8 mouse cellular contexts compared by ENCODE assay signal in genomic region chr9:43745051-43745792, GRCm38 (mm10). TPM values are rescaled to one million over a fixed set of nuclear protein-coding genes. Genes with fewer than 3 reads are reported as not detected.
DNase-seq lines count a peak whose midpoint lies in the region; ATAC-seq and TF ChIP-seq lines count a peak whose summit lies in the region.

No protein-coding gene starts in this region.

- dilution Hi-C loops in CH12.LX (cut with MboI; ENCODE audit: extremely low pct_ligation_motif_present, extremely low pct_unique_long_range_greater_than_20kb, low sequenced_read_pairs), result no loop called here

- peak; percentile 60 to 81 for DNase-seq in adrenal gland, adult (ENCODE audit: inconsistent age in 2 of 2, low spot score in 1 of 2)
- no peak for DNase-seq in adrenal gland, postnatal 4 days (ENCODE audit: low spot score in 2 of 2)
- peak; percentile 33 for DNase-seq in CH12.LX (ENCODE audit: extremely low read depth)
- peak; percentile 84 for DNase-seq in embryo, embryonic 10.5 days (ENCODE audit: low spot score)
- peak; percentile 81 for DNase-seq in hindbrain, embryonic 10.5 days (ENCODE audit: low spot score)
- DNase-seq in midbrain, postnatal 0 days (ENCODE audit: low spot score), result peak; percentile 57

- H3K4me2 ChIP-seq in CH12.LX (ENCODE audit: insufficient read depth, low read depth, poor library complexity, severe bottlenecking), result peak overlapping the region; percentile 83
- H3K4me2 ChIP-seq in limb, embryonic 15.5 days, result peak overlapping the region; percentile 93
- H3K4me2 ChIP-seq in midbrain, postnatal 0 days (ENCODE audit: low read depth, low read length, poor library complexity, severe bottlenecking), result peak overlapping the region; percentile 91

- no peak for TF ChIP-seq EP300 in CH12.LX (IDR thresholded peaks at IDR 0.05; ENCODE audit: low read length)

- no peaks in the 10 kb centered on the region for H3K9me3 ChIP-seq in CH12.LX (replicated peaks; ENCODE audit: low read length)
- H3K9me3 ChIP-seq in hindbrain, embryonic 10.5 days, result no peaks in the 10 kb centered on the region
- no peaks in the 10 kb centered on the region for H3K9me3 ChIP-seq in limb, embryonic 15.5 days
- no peaks in the 10 kb centered on the region for H3K9me3 ChIP-seq in midbrain, postnatal 0 days (ENCODE audit: low read length)

- no peak for TF ChIP-seq POLR2A in CH12.LX (IDR thresholded peaks at IDR 0.05; ENCODE audit: low read depth, low read length)

- no peak overlapping the region for H3K27ac ChIP-seq in CH12.LX (ENCODE audit: insufficient read depth, low read depth)
- peak overlapping the region; percentile 97 for H3K27ac ChIP-seq in hindbrain, embryonic 10.5 days
- no peak overlapping the region; the same call in 1 of the 2 replicates for H3K27ac ChIP-seq in limb, embryonic 15.5 days
- 0 out of 2 replicates have a peak overlapping the region, but pooled peaks have one; percentile 92 for H3K27ac ChIP-seq in midbrain, postnatal 0 days (ENCODE audit: low read depth, low read length)

- in situ Hi-C loops in CH12.LX (cut with MboI; ENCODE audit: low pct_ligation_motif_present, low pct_unique_long_range_greater_than_20kb, low sequenced_read_pairs), result loop anchor here (25.0 kb wide), 1 partner anchor 408 kb away; no protein-coding TSS in a partner anchor

- ATAC-seq in limb, embryonic 15.5 days (ENCODE audit: insufficient number of reproducible peaks, low FRiP score, low TSS enrichment, low read depth), result no peak
- ATAC-seq in midbrain, postnatal 0 days (ENCODE audit: low FRiP score), result no peak
- no peak for ATAC-seq in granulocyte monocyte progenitor cell, adult 5-6 weeks (replicated peaks; ENCODE audit: poor library complexity, severe bottlenecking)

- H3K36me3 ChIP-seq in CH12.LX (replicated peaks in 1 of 2; ENCODE audit: control insufficient read depth in 1 of 2, insufficient read depth in 1 of 2, low read length in 1 of 2), result peaks cover 0 to 4% of the 10 kb centered on the region in 2 experiments
- peaks cover 4% of the 10 kb centered on the region; the same call in 1 of the 2 replicates for H3K36me3 ChIP-seq in hindbrain, embryonic 10.5 days
- H3K36me3 ChIP-seq in limb, embryonic 15.5 days, result no peaks in the 10 kb centered on the region
- no peaks in the 10 kb centered on the region for H3K36me3 ChIP-seq in midbrain, postnatal 0 days (ENCODE audit: insufficient read depth, low read length)

- peaks cover 4 to 20% of the 10 kb centered on the region in 2 experiments; a peak in 3 of 4 replicates for H3K4me1 ChIP-seq in CH12.LX (ENCODE audit: control insufficient read depth in 1 of 2, insufficient read depth in 2 of 2)
- H3K4me1 ChIP-seq in hindbrain, embryonic 10.5 days (replicated peaks), result peaks cover 83% of the 10 kb centered on the region
- H3K4me1 ChIP-seq in limb, embryonic 15.5 days, result peaks cover 42% of the 10 kb centered on the region
- H3K4me1 ChIP-seq in midbrain, postnatal 0 days (ENCODE audit: insufficient read depth, low read length), result peaks cover 20% of the 10 kb centered on the region

- H3K9ac ChIP-seq in CH12.LX (ENCODE audit: insufficient read depth, low read depth), result peak overlapping the region; percentile 11; the same call in 1 of the 2 replicates
- H3K9ac ChIP-seq in limb, embryonic 15.5 days, result peak overlapping the region; percentile 85; the same call in 1 of the 2 replicates
- H3K9ac ChIP-seq in midbrain, postnatal 0 days (replicated peaks; ENCODE audit: low read length, poor library complexity, severe bottlenecking), result peak overlapping the region; percentile 95

- under 1% methylated on average over 43 of the region's 43 CpGs for WGBS in hindbrain, embryonic 10.5 days
- under 1% methylated on average over 43 of the region's 43 CpGs for WGBS in limb, embryonic 15.5 days
- WGBS in midbrain, postnatal 0 days, result under 1% methylated on average over 43 of the region's 43 CpGs

- peak in 1 of 2 experiments; percentile 50; a peak in 2 of 4 replicates for TF ChIP-seq CTCF in CH12.LX (conservative IDR thresholded peaks at IDR 0.05 in 1 of 2, IDR thresholded peaks at IDR 0.05 in 1 of 2; ENCODE audit: low read depth in 2 of 2, low read length in 2 of 2)
- peak; percentile 29 for TF ChIP-seq CTCF in midbrain, postnatal 0 days (IDR thresholded peaks at IDR 0.05)

- H3K4me3 ChIP-seq in CH12.LX (replicated peaks in 1 of 3; ENCODE audit: low read depth in 2 of 3, low read length in 2 of 3, poor library complexity in 1 of 3), result peak overlapping the region; percentile 46 to 75 (median 63)
- peak overlapping the region; percentile 88 for H3K4me3 ChIP-seq in hindbrain, embryonic 10.5 days
- H3K4me3 ChIP-seq in limb, embryonic 15.5 days, result peak overlapping the region; percentile 84
- H3K4me3 ChIP-seq in midbrain, postnatal 0 days (ENCODE audit: low read depth, low read length), result peak overlapping the region; percentile 94

- TF ChIP-seq RAD21 in CH12.LX (IDR thresholded peaks at IDR 0.05; ENCODE audit: low read depth, low read length), result no peak; the same call in none of the 2 replicates

- H3K79me2 ChIP-seq in CH12.LX (replicated peaks; ENCODE audit: control insufficient read depth, extremely low read depth, insufficient read depth, poor library complexity, severe bottlenecking), result no peaks in the 10 kb centered on the region

- H3K27me3 ChIP-seq in CH12.LX (replicated peaks), result peaks cover 40% of the 10 kb centered on the region
- peaks cover 35% of the 10 kb centered on the region; the same call in 1 of the 2 replicates for H3K27me3 ChIP-seq in hindbrain, embryonic 10.5 days (ENCODE audit: insufficient read depth, poor library complexity, severe bottlenecking)
- peaks cover 12% of the 10 kb centered on the region for H3K27me3 ChIP-seq in limb, embryonic 15.5 days
- H3K27me3 ChIP-seq in midbrain, postnatal 0 days (ENCODE audit: insufficient read depth, low read length), result no peaks in the 10 kb centered on the region

TF ChIP-seq in CH12.LX, 34 proteins besides CTCF, POLR2A, EP300 and RAD21:
- TF ChIP-seq SMC3 (IDR thresholded peaks at IDR 0.05; ENCODE audit: low read depth, low read length) (peak; percentile 31; the same call in 1 of the 2 replicates), RCOR1 (conservative IDR thresholded peaks at IDR 0.05; ENCODE audit: low read depth, low read length) (no peak), KAT2A (IDR thresholded peaks at IDR 0.05; ENCODE audit: insufficient replicate concordance, low read length) (no peak), ZMIZ1 (IDR thresholded peaks at IDR 0.05; ENCODE audit: low read depth, low read length) (no peak), MYC (IDR thresholded peaks at IDR 0.05; ENCODE audit: low read depth, low read length) (no peak), TBP (conservative IDR thresholded peaks at IDR 0.05; ENCODE audit: low read depth, low read length) (no peak), SIN3A (IDR thresholded peaks at IDR 0.05; ENCODE audit: low read length) (0 out of 2 replicates have a peak, but pooled peaks have one; percentile 21), GABPA (IDR thresholded peaks at IDR 0.05; ENCODE audit: insufficient replicate concordance, low read depth, low read length) (no peak), ZKSCAN1 (IDR thresholded peaks at IDR 0.05; ENCODE audit: borderline replicate concordance, low read depth, low read length) (no peak), E2F4 (IDR thresholded peaks at IDR 0.05; ENCODE audit: insufficient replicate concordance, low read depth, low read length) (no peak), ELF1 (IDR thresholded peaks at IDR 0.05; ENCODE audit: low read depth, low read length) (no peak), BHLHE40 (IDR thresholded peaks at IDR 0.05; ENCODE audit: low read depth, low read length) (peak; percentile 53), MAX (IDR thresholded peaks at IDR 0.05; ENCODE audit: low read length) (no peak), MAZ (IDR thresholded peaks at IDR 0.05; ENCODE audit: low read depth, low read length) (0 out of 2 replicates have a peak, but pooled peaks have one; percentile 66), NELFE (IDR thresholded peaks at IDR 0.05; ENCODE audit: low read depth, low read length) (no peak), CHD1 (IDR thresholded peaks at IDR 0.05; ENCODE audit: low read depth, low read length) (no peak), JUND (conservative IDR thresholded peaks at IDR 0.05; ENCODE audit: low read depth, low read length) (no peak), CHD2 (IDR thresholded peaks at IDR 0.05; ENCODE audit: low read length) (no peak), IRF4 (IDR thresholded peaks at IDR 0.05; ENCODE audit: low read depth, low read length) (no peak), MAFK (IDR thresholded peaks at IDR 0.05; ENCODE audit: insufficient replicate concordance, low read length) (no peak), MXI1 (IDR thresholded peaks at IDR 0.05; ENCODE audit: low read depth, low read length) (no peak; the same call in 1 of the 2 replicates)

RNA-seq across cellular contexts. Expression of gene Nectin1, which starts 1.4 kb away (rescaled TPM):
- 10 to 100 TPM; 22.0 to 22.5 TPM for total RNA-seq in adrenal gland, postnatal 4 days (2021)
- total RNA-seq in CH12.LX (2012; rRNA removed) (1.6 and 1.9 TPM in 2 replicates), CH12.LX (2014; rRNA removed) (0.09 and 0.26 TPM in 2 replicates)
- polyA plus RNA-seq in CH12.LX (2012; ENCODE audit: insufficient read length, low read depth), result 1.4 and 1.8 TPM in 2 replicates
- 6.6 and 7.2 TPM in 2 replicates for polyA plus RNA-seq in hindbrain, embryonic 10.5 days (2016; fragmentation: Nextera tagmentation; extraction: Ambion mirVana)
- polyA plus RNA-seq in limb, embryonic 15.5 days (2015; fragmentation: Nextera tagmentation; extraction: Ambion mirVana), result 11.9 and 13.5 TPM in 2 replicates
- total RNA-seq in midbrain, postnatal 0 days (2014; rRNA removed), result 64.7 and 71.6 TPM in 2 replicates
- 14.9 and 15.4 TPM in 2 replicates for polyA plus RNA-seq in midbrain, postnatal 0 days (2015; fragmentation: Nextera tagmentation; extraction: Ambion mirVana)
- 0.52 and 4.6 TPM in 2 replicates for total RNA-seq in granulocyte monocyte progenitor cell, adult 5-6 weeks (2014; fragmentation: Nextera tagmentation)
- 0.31 and 0.52 TPM in 2 replicates for total RNA-seq in granulocyte monocyte progenitor cell, adult 5-6 weeks (2017)

Comparison
In these comparisons a context has a peak if more than half of its experiments do, and no peak if none do; other contexts are left out.
1. DNase-seq: peak in adrenal gland, adult (2 of 2), CH12.LX (single experiment), embryo, embryonic 10.5 days (single experiment), hindbrain, embryonic 10.5 days (single experiment) and midbrain, postnatal 0 days (single experiment); none in adrenal gland, postnatal 4 days (0 of 2).
2. H3K27ac ChIP-seq: peak in hindbrain, embryonic 10.5 days (single experiment) and midbrain, postnatal 0 days (single experiment); none in CH12.LX (single experiment) and limb, embryonic 15.5 days (single experiment).
3. H3K9ac ChIP-seq: peak in every context shown above with its lines; median percentile 95 in midbrain, postnatal 0 days; 85 in limb, embryonic 15.5 days; 11 in CH12.LX.
4. RNA of gene Nectin1, which starts 1.4 kb away (total RNA-seq): 64.7 to 71.6 TPM in midbrain, postnatal 0 days and 22.0 to 22.5 TPM in adrenal gland, postnatal 4 days; 0.09 to 1.9 TPM in CH12.LX and 0.31 to 4.6 TPM in granulocyte monocyte progenitor cell, adult 5-6 weeks; every median in the first group is over 4 times any median in the second.
5. Peak in every context shown above with its lines, with median percentiles within 50 percentile points of each other: H3K4me2 ChIP-seq and H3K4me3 ChIP-seq.